Mouse (Mus musculus) intestine, embryonic 14.5 days (tissue): ENCODE measurements around the gene Txnip. TPM values are rescaled to one million over a fixed set of nuclear protein-coding genes. Genes with fewer than 3 reads are reported as not detected.

Experiments
- ATAC-seq: fragments of 200-750 bp; cut with Nextera tagmentation; replicated peaks from 2 replicates; pipeline ENCODE4 v1.8.0; 2017; ENCODE audit warnings: low read depth, moderate number of reproducible peaks, moderate TSS enrichment, moderate library complexity; ENCODE audit not compliant: low FRiP score, low TSS enrichment
- DNase-seq: peaks from one replicate; pipeline ENCODE4 v3.0.0-alpha.2; 2018; ENCODE audit warnings: low spot score
- H3K27ac ChIP-seq: fragments of 300-500 bp; sonication (generic); 2 replicates; pipeline ENCODE4 v1.5.1; 2014; ENCODE audit warnings: low read depth, mild to moderate bottlenecking, control low read depth
- H3K27me3 ChIP-seq: fragments of 300-500 bp; sonication (generic); replicated peaks from 2 replicates; pipeline ENCODE4 v1.6.1; 2014; ENCODE audit warnings: low read length, control low read depth; ENCODE audit not compliant: control insufficient read depth, insufficient read depth
- H3K36me3 ChIP-seq: fragments of 300-500 bp; sonication (generic); 2 replicates; pipeline ENCODE4 v1.6.1; 2014; ENCODE audit warnings: low read length, control low read depth; ENCODE audit not compliant: control insufficient read depth, insufficient read depth
- H3K4me1 ChIP-seq: fragments of 300-500 bp; sonication (generic); replicated peaks from 2 replicates; pipeline ENCODE4 v1.6.1; 2014; ENCODE audit warnings: low read length, control low read depth, mixed read lengths; ENCODE audit not compliant: control insufficient read depth, insufficient read depth
- H3K4me2 ChIP-seq: fragments of 300-500 bp; sonication (generic); 2 replicates; pipeline ENCODE4 v1.6.1; 2014; ENCODE audit warnings: low read length
- H3K4me3 ChIP-seq: fragments of 300-500 bp; sonication (generic); 2 replicates; pipeline ENCODE4 v1.5.1; 2014; ENCODE audit warnings: low read depth, low read length, control low read depth, mixed read lengths
- H3K9ac ChIP-seq: fragments of 300-500 bp; sonication (generic); 2 replicates; pipeline ENCODE4 v1.6.1; 2014; ENCODE audit warnings: mild to moderate bottlenecking, low read length
- H3K9me3 ChIP-seq: fragments of 300-500 bp; sonication (generic); 2 replicates; pipeline ENCODE4 v1.6.1; 2016; ENCODE audit warnings: low read length, control low read depth; ENCODE audit not compliant: control insufficient read depth
- WGBS: fragments of 180-500 bp; shearing (Covaris S2); extraction: QIAGEN DNeasy Blood & Tissue Kit; methylation state at CpG from one replicate; pipeline ENCODE4 v1.1.7; 2014; 5-methylcytosine and 5-hydroxymethylcytosine counted together
- polyA plus RNA-seq: library from polyadenylated mRNA; unstranded; fragments of >200 nt; fragmentation: Nextera tagmentation; extraction: Ambion mirVana; gene quantifications from 2 replicates; pipeline ENCODE4 v1.2.1, GENCODE M21; 2014

The Txnip gene
- polyA plus RNA-seq, 1 experiment from 2014 or later: 154 TPM

- ATAC-seq (no peak), DNase-seq (no peak)
- 74% methylated on average over 9 of the region's 9 CpGs for WGBS
- Histone ChIP-seq H3K4me3 (peak overlapping the region; percentile 92), H3K36me3 (peaks cover 29% of the 10 kb centered on the region), H3K4me2 (peak overlapping the region; percentile 89), H3K27ac (peak overlapping the region; percentile 1; the same call in 1 of the 2 replicates), H3K9ac (peak overlapping the region; percentile 91), H3K4me1 (peaks cover 48% of the 10 kb centered on the region), H3K9me3 (no peaks in the 10 kb centered on the region), H3K27me3 (no peaks in the 10 kb centered on the region)
These were observed 3.3 kb downstream of the Txnip start for GRCm38 (mm10) chr3:96560881-96561668.

GRCm38 (mm10) chr3:96561946-96562681 lies 4.4 kb downstream of the Txnip start:
- peak overlapping the region; percentile 65 for H3K27ac ChIP-seq
- H3K9ac ChIP-seq: no peak overlapping the region
- H3K4me2 ChIP-seq: peak overlapping the region; percentile 89
- no peak for ATAC-seq
- peaks cover 38% of the 10 kb centered on the region for H3K4me1 ChIP-seq
- H3K27me3 ChIP-seq: no peaks in the 10 kb centered on the region
- peak overlapping the region; percentile 11; the same call in 1 of the 2 replicates for H3K4me3 ChIP-seq
- WGBS: 40% methylated on average over 10 of the region's 10 CpGs
- no peak for DNase-seq
- H3K36me3 ChIP-seq: peaks cover 29% of the 10 kb centered on the region
- H3K9me3 ChIP-seq: no peaks in the 10 kb centered on the region

- no peak for DNase-seq
- no peak overlapping the region for H3K9ac ChIP-seq
- H3K9me3 ChIP-seq: no peaks in the 10 kb centered on the region
- ATAC-seq: no peak
- peaks cover 29% of the 10 kb centered on the region for H3K36me3 ChIP-seq
- H3K27ac ChIP-seq: peak overlapping the region; percentile 65; the same call in 1 of the 2 replicates
- WGBS: 95% methylated on average over 8 of the region's 8 CpGs
- H3K4me2 ChIP-seq: no peak overlapping the region
- H3K4me3 ChIP-seq: no peak overlapping the region
- peaks cover 38% of the 10 kb centered on the region for H3K4me1 ChIP-seq
- H3K27me3 ChIP-seq: no peaks in the 10 kb centered on the region
These were observed 5.5 kb downstream of the Txnip start for GRCm38 (mm10) chr3:96563267-96563666.

- Histone ChIP-seq H3K4me3 (no peak overlapping the region), H3K36me3 (peaks cover 26% of the 10 kb centered on the region), H3K27ac (peak overlapping the region; percentile 66), H3K9ac (no peak overlapping the region), H3K27me3 (no peaks in the 10 kb centered on the region), H3K9me3 (no peaks in the 10 kb centered on the region), H3K4me1 (peaks cover 38% of the 10 kb centered on the region), H3K4me2 (no peak overlapping the region)
- WGBS: 49% methylated on average over 10 of the region's 10 CpGs
- ATAC-seq (peak; percentile 29; the same call in 1 of the 2 replicates), DNase-seq (no peak)
These were observed 6.3 kb downstream of the Txnip start for GRCm38 (mm10) chr3:96563911-96564632.

- Histone ChIP-seq H3K27ac (peak overlapping the region; percentile 66), H3K4me1 (peaks cover 34% of the 10 kb centered on the region), H3K27me3 (no peaks in the 10 kb centered on the region), H3K4me3 (no peak overlapping the region), H3K9ac (no peak overlapping the region), H3K9me3 (no peaks in the 10 kb centered on the region), H3K36me3 (peaks cover 20% of the 10 kb centered on the region), H3K4me2 (no peak overlapping the region)
- DNase-seq (no peak), ATAC-seq (no peak)
- WGBS: 42% methylated on average over 7 of the region's 7 CpGs
These were observed 6.9 kb downstream of the Txnip start for GRCm38 (mm10) chr3:96564633-96565032.

GRCm38 (mm10) chr3:96565105-96565504 lies 7.3 kb downstream of the Txnip start:
- Histone ChIP-seq H3K4me2 (no peak overlapping the region), H3K27ac (no peak overlapping the region; the same call in 1 of the 2 replicates), H3K36me3 (peaks cover 16% of the 10 kb centered on the region), H3K27me3 (no peaks in the 10 kb centered on the region), H3K4me1 (peaks cover 29% of the 10 kb centered on the region), H3K4me3 (no peak overlapping the region), H3K9me3 (no peaks in the 10 kb centered on the region), H3K9ac (no peak overlapping the region)
- ATAC-seq (no peak), DNase-seq (no peak)
- 80% methylated on average over 3 of the region's 3 CpGs for WGBS

- Histone ChIP-seq H3K4me3 (no peak overlapping the region), H3K4me2 (no peak overlapping the region), H3K36me3 (no peaks in the 10 kb centered on the region), H3K27ac (no peak overlapping the region), H3K9me3 (no peaks in the 10 kb centered on the region), H3K27me3 (no peaks in the 10 kb centered on the region), H3K4me1 (peaks cover 15% of the 10 kb centered on the region), H3K9ac (no peak overlapping the region)
- no peak for ATAC-seq
- 78% methylated on average over 8 of the region's 8 CpGs for WGBS
- DNase-seq: no peak
These were observed 9.1 kb downstream of the Txnip start for GRCm38 (mm10) chr3:96566661-96567450.

- WGBS: 82% methylated on average over 8 of the region's 8 CpGs
- Histone ChIP-seq H3K27ac (no peak overlapping the region), H3K4me3 (no peak overlapping the region), H3K4me2 (no peak overlapping the region), H3K27me3 (no peaks in the 10 kb centered on the region), H3K36me3 (no peaks in the 10 kb centered on the region), H3K4me1 (peaks cover 14% of the 10 kb centered on the region), H3K9ac (no peak overlapping the region), H3K9me3 (no peaks in the 10 kb centered on the region)
- ATAC-seq (no peak), DNase-seq (no peak)
These were observed 10.8 kb downstream of the Txnip start for GRCm38 (mm10) chr3:96568605-96569004.
